Mouse (Mus musculus) central nervous system, embryonic 14 days (tissue): ENCODE data around the gene Tead3. TPM values are rescaled to one million over a fixed set of nuclear protein-coding genes. Genes with fewer than 3 reads are reported as not detected.

Experiments used
- polyA plus RNA-seq: library from polyadenylated mRNA; depleted of rRNA; stranded (reverse); fragments of >200 nt; gene quantifications from 2 replicates; pipeline ENCODE4 v1.2.3, GENCODE M21; 2012; rRNA removed

The Tead3 gene
- polyA plus RNA-seq: 15.8 and 27.5 TPM in 2 replicates

GRCm38 (mm10) chr17:28350466-28351352 lies at the start of gene Tead3:
Gene Tead3 (minus strand): TSS chr17:28350817.

GRCm38 (mm10) chr17:28365122-28365521 lies 14.5 kb upstream of the Tead3 start, which contains the start of gene Tulp1:
Gene Tulp1 (minus strand): TSS chr17:28365222.

GRCm38 (mm10) chr17:28328366-28328928 lies 22.2 kb downstream of the Tead3 start, which contains the start of gene Rpl10a:
Gene Rpl10a (plus strand): TSS chr17:28328471.

GRCm38 (mm10) chr17:28313212-28313879 lies 37.3 kb downstream of the Tead3 start, which contains the start of gene Fance:
Gene Fance (plus strand): TSS chr17:28313519.

Other genes starting within 250 kb of the Tead3 start
- 19.3 and 25.1 TPM in 2 replicates for gene Scube3, start 208.7 kb downstream of the Tead3 start, polyA plus RNA-seq
- 111 and 117 TPM in 2 replicates for gene Zfp523, start 173.7 kb downstream of the Tead3 start, polyA plus RNA-seq
- 6.7 and 9.6 TPM in 2 replicates for gene Def6, start 143.0 kb downstream of the Tead3 start, polyA plus RNA-seq
- gene Ppard, start 118.1 kb downstream of the Tead3 start, polyA plus RNA-seq: 14.8 and 17.1 TPM in 2 replicates
- 15.5 and 18.4 TPM in 2 replicates for gene Fance, start 37.3 kb downstream of the Tead3 start, polyA plus RNA-seq
- 2,677 and 2,789 TPM in 2 replicates for gene Rpl10a, start 22.3 kb downstream of the Tead3 start, polyA plus RNA-seq
- 2.0 and 2.5 TPM in 2 replicates for gene Tulp1, start 14.4 kb upstream of the Tead3 start, polyA plus RNA-seq
- 33.4 and 37.2 TPM in 2 replicates for gene Fkbp5, start 166.7 kb upstream of the Tead3 start, polyA plus RNA-seq
- 0.07 TPM in 1 of 2 replicates, not detected in the other for gene Armc12, start 180.0 kb upstream of the Tead3 start, polyA plus RNA-seq
- gene Clpsl2, start 198.6 kb upstream of the Tead3 start, polyA plus RNA-seq: not detected in 2 replicates
- gene Clps, start 209.9 kb upstream of the Tead3 start, polyA plus RNA-seq: not detected in 2 replicates
- gene Lhfpl5, start 224.8 kb upstream of the Tead3 start, polyA plus RNA-seq: 4.1 and 4.6 TPM in 2 replicates